Comparison of ENCODE assay signal across 11 mouse cellular contexts in genomic region chr3:27987891-27988536, GRCm38 (mm10). TPM values are rescaled to one million over a fixed set of nuclear protein-coding genes. Genes with fewer than 3 reads are reported as not detected.
DNase-seq lines count a peak whose midpoint lies in the region; ATAC-seq and TF ChIP-seq lines count a peak whose summit lies in the region.
"Had no signal": no experiment of that assay in that cellular context is flagged by ENCODE, and none has a peak within 500 bp of the region (broad histone marks: within the 10 kb centered on the region; RNA-seq: fewer than 3 reads in every experiment).

No protein-coding gene starts in this region.

- WGBS in hindbrain, postnatal 0 days: 47% methylated on average over 8 of the region's 8 CpGs
- WGBS in hindbrain, embryonic 13.5 days: 66% methylated on average over 8 of the region's 8 CpGs
- 46% methylated on average over 8 of the region's 8 CpGs for WGBS in intestine, embryonic 16.5 days

- H3K4me1 ChIP-seq in hindbrain, postnatal 0 days (ENCODE audit: insufficient read depth, low read length): no peaks in the 10 kb centered on the region
- peaks cover 9% of the 10 kb centered on the region; the same call in 1 of the 2 replicates for H3K4me1 ChIP-seq in hindbrain, embryonic 13.5 days (replicated peaks)
- H3K4me1 ChIP-seq in intestine, embryonic 16.5 days (ENCODE audit: control insufficient read depth, insufficient read depth, low read length): peaks cover 24% of the 10 kb centered on the region

- no peak overlapping the region for H3K27ac ChIP-seq in hindbrain, postnatal 0 days
- H3K27ac ChIP-seq in hindbrain, embryonic 13.5 days: no peak overlapping the region
- H3K27ac ChIP-seq in intestine, embryonic 16.5 days (ENCODE audit: low read length): peak overlapping the region; percentile 51
- H3K27ac ChIP-seq: liver, embryonic 14.5 days had no signal

- H3K4me2 ChIP-seq in hindbrain, postnatal 0 days (ENCODE audit: low read depth, low read length): no peak overlapping the region
- no peak overlapping the region for H3K4me2 ChIP-seq in hindbrain, embryonic 13.5 days
- H3K4me2 ChIP-seq in intestine, embryonic 16.5 days (ENCODE audit: low read depth, low read length): no peak overlapping the region; the same call in 1 of the 2 replicates

- H3K4me3 ChIP-seq in hindbrain, postnatal 0 days (ENCODE audit: low read length): no peak overlapping the region
- H3K4me3 ChIP-seq in hindbrain, embryonic 13.5 days: no peak overlapping the region
- no peak overlapping the region for H3K4me3 ChIP-seq in intestine, embryonic 16.5 days (ENCODE audit: low read length)

- H3K36me3 ChIP-seq in hindbrain, postnatal 0 days (ENCODE audit: insufficient read depth, low read length): no peaks in the 10 kb centered on the region
- no peaks in the 10 kb centered on the region for H3K36me3 ChIP-seq in hindbrain, embryonic 13.5 days
- no peaks in the 10 kb centered on the region for H3K36me3 ChIP-seq in intestine, embryonic 16.5 days (ENCODE audit: control insufficient read depth, insufficient read depth, low read length)

- no peak for ATAC-seq in hindbrain, postnatal 0 days
- ATAC-seq in hindbrain, embryonic 13.5 days (ENCODE audit: low FRiP score): no peak
- peak; percentile 37 for ATAC-seq in intestine, embryonic 16.5 days
- ATAC-seq in megakaryocyte progenitor cell, adult 5-6 weeks (replicated peaks; ENCODE audit: poor library complexity): peak; percentile 41

- DNase-seq in hindbrain, postnatal 0 days (ENCODE audit: low spot score): peak; percentile 56
- peak; percentile 55 for DNase-seq in brain, embryonic 14.5 days (ENCODE audit: low read depth)
- no peak for DNase-seq in layer of hippocampus, adult 11-12 months (ENCODE audit: low spot score)
- no peak for DNase-seq in adrenal gland, adult 18-20 months (ENCODE audit: low spot score in 2 of 2)
- no peak for DNase-seq in right cerebral cortex, adult 18-20 months
- DNase-seq: adrenal gland, postnatal 10 days had no signal

- H3K9me3 ChIP-seq in hindbrain, postnatal 0 days (ENCODE audit: low read length): no peaks in the 10 kb centered on the region
- no peaks in the 10 kb centered on the region for H3K9me3 ChIP-seq in hindbrain, embryonic 13.5 days
- no peaks in the 10 kb centered on the region for H3K9me3 ChIP-seq in intestine, embryonic 16.5 days (ENCODE audit: control insufficient read depth, low read length)

- H3K9ac ChIP-seq in hindbrain, postnatal 0 days (replicated peaks; ENCODE audit: low read length): no peak overlapping the region
- no peak overlapping the region for H3K9ac ChIP-seq in hindbrain, embryonic 13.5 days
- H3K9ac ChIP-seq in intestine, embryonic 16.5 days (ENCODE audit: low read depth, low read length): no peak overlapping the region
- H3K9ac ChIP-seq: liver, embryonic 14.5 days had no signal

- no peak for TF ChIP-seq CTCF in hindbrain, postnatal 0 days (IDR thresholded peaks at IDR 0.05; ENCODE audit: low read depth)
- TF ChIP-seq CTCF in brain, embryonic 14.5 days (IDR thresholded peaks at IDR 0.05; ENCODE audit: borderline replicate concordance, extremely low read depth, insufficient read depth, insufficient read length): no peak

- TF ChIP-seq POLR2A in brain, embryonic 14.5 days (IDR thresholded peaks at IDR 0.05; ENCODE audit: borderline replicate concordance, extremely low read depth, insufficient read depth, insufficient read length, poor library complexity, severe bottlenecking): no peak

- no peaks in the 10 kb centered on the region for H3K27me3 ChIP-seq in hindbrain, postnatal 0 days (ENCODE audit: insufficient read depth, low read length)
- H3K27me3 ChIP-seq in hindbrain, embryonic 13.5 days: no peaks in the 10 kb centered on the region
- H3K27me3 ChIP-seq in intestine, embryonic 16.5 days (replicated peaks; ENCODE audit: control insufficient read depth, insufficient read depth, low read length): no peaks in the 10 kb centered on the region
- H3K27me3 ChIP-seq: CH12.LX had no signal

RNA-seq across cellular contexts. Expression of gene Pld1, which starts 49.5 kb away (rescaled TPM):
- total RNA-seq in hindbrain, postnatal 0 days (2014; rRNA removed): 10.7 and 19.7 TPM in 2 replicates
- polyA plus RNA-seq in hindbrain, postnatal 0 days (2015; fragmentation: Nextera tagmentation; extraction: Ambion mirVana): 3.9 and 5.7 TPM in 2 replicates
- 4.4 and 5.2 TPM in 2 replicates for polyA plus RNA-seq in hindbrain, embryonic 13.5 days (2015; fragmentation: Nextera tagmentation; extraction: Ambion mirVana)
- 2.1 and 4.6 TPM in 2 replicates for polyA plus RNA-seq in brain, embryonic 14.5 days (2012; rRNA removed)
- polyA plus RNA-seq in intestine, embryonic 16.5 days (2015; fragmentation: Nextera tagmentation; extraction: Ambion mirVana): 22.3 and 25.9 TPM in 2 replicates
- 12.6 and 15.9 TPM in 2 replicates for total RNA-seq in megakaryocyte progenitor cell, adult 5-6 weeks (2015)
- total RNA-seq in megakaryocyte progenitor cell, adult 5-6 weeks (2017): 3.7 and 6.9 TPM in 2 replicates
- 1 to 10 TPM; 5.5 to 6.9 TPM for total RNA-seq in adrenal gland, adult 18-20 months (2021)
- total RNA-seq: CH12.LX had no signal

Comparison
In these comparisons a context has a peak if more than half of its experiments do, and no peak if none do; other contexts are left out.
1. ATAC-seq: peak in intestine, embryonic 16.5 days (single experiment) and megakaryocyte progenitor cell, adult 5-6 weeks (single experiment); none in hindbrain, postnatal 0 days (single experiment) and hindbrain, embryonic 13.5 days (single experiment).
2. DNase-seq: peak in hindbrain, postnatal 0 days (single experiment) and brain, embryonic 14.5 days (single experiment); none in layer of hippocampus, adult 11-12 months (single experiment), adrenal gland, adult 18-20 months (0 of 2) and right cerebral cortex, adult 18-20 months (single experiment).